Mouse (Mus musculus) liver, postnatal 0 days (tissue): ENCODE data around the gene Olfr91. TPM values are rescaled to one million over a fixed set of nuclear protein-coding genes. Genes with fewer than 3 reads are reported as not detected.

Source experiments
- ATAC-seq: fragments of 200-750 bp; cut with Nextera tagmentation; 2 replicates; pipeline ENCODE4 v1.8.0; 2017; ENCODE audit warnings: mild to moderate bottlenecking, moderate library complexity
- DNase-seq: peaks from one replicate; pipeline ENCODE4 v3.0.0-alpha.2; 2016
- H3K27ac ChIP-seq: fragments of 300-500 bp; sonication (generic); 2 replicates; pipeline ENCODE4 v1.5.1; 2014; ENCODE audit warnings: antibody characterized with exemption, moderate library complexity, mild to moderate bottlenecking, low read depth
- H3K27me3 ChIP-seq: fragments of 300-500 bp; sonication (generic); 2 replicates; pipeline ENCODE4 v1.6.1; 2014; ENCODE audit warnings: low read length, control low read depth, mixed read lengths; ENCODE audit not compliant: insufficient read depth
- H3K36me3 ChIP-seq: fragments of 300-500 bp; sonication (generic); replicated peaks from 2 replicates; pipeline ENCODE4 v1.6.1; 2014; ENCODE audit warnings: mild to moderate bottlenecking, control low read depth, low read length, moderate library complexity, mixed read lengths; ENCODE audit not compliant: insufficient read depth
- H3K4me1 ChIP-seq: fragments of 300-500 bp; sonication (generic); 2 replicates; pipeline ENCODE4 v1.6.1; 2014; ENCODE audit warnings: antibody characterized with exemption, mild to moderate bottlenecking, control low read depth; ENCODE audit not compliant: insufficient read depth
- H3K4me2 ChIP-seq: fragments of 300-500 bp; sonication (generic); 2 replicates; pipeline ENCODE4 v1.6.1; 2014; ENCODE audit warnings: low read depth, mild to moderate bottlenecking, low read length, moderate library complexity, mixed read lengths
- H3K4me3 ChIP-seq: fragments of 300-500 bp; sonication (generic); 2 replicates; pipeline ENCODE4 v1.5.1; 2014; ENCODE audit warnings: low read depth, low read length
- H3K9ac ChIP-seq: fragments of 300-500 bp; sonication (generic); replicated peaks from 2 replicates; pipeline ENCODE4 v1.6.1; 2014; ENCODE audit warnings: mild to moderate bottlenecking, moderate library complexity
- H3K9me3 ChIP-seq: fragments of 300-500 bp; sonication (generic); 2 replicates; pipeline ENCODE4 v1.6.1; 2016; ENCODE audit warnings: mild to moderate bottlenecking, control low read depth, low read length, mixed read lengths
- CTCF ChIP-seq: sonication (generic); IDR thresholded peaks from 2 replicates; pipeline ENCODE4 v1.5.1; 2016; ENCODE audit warnings: antibody characterized with exemption, low read depth
- EP300 ChIP-seq: IDR thresholded peaks from 2 replicates; pipeline ENCODE4 v1.6.1; 2016; ENCODE audit warnings: antibody characterized with exemption, low read depth, mild to moderate bottlenecking
- WGBS: fragments of 180-500 bp; shearing (Covaris S2); extraction: QIAGEN DNeasy Blood & Tissue Kit; methylation state at CpG from one replicate; pipeline ENCODE4 v1.1.7; 2014; ENCODE audit not compliant: insufficient replicate concordance; 5-methylcytosine and 5-hydroxymethylcytosine counted together
- polyA plus RNA-seq: library from polyadenylated mRNA; unstranded; fragments of >200 nt; fragmentation: Nextera tagmentation; extraction: Ambion mirVana; gene quantifications from 2 replicates; pipeline ENCODE4 v1.2.1, GENCODE M21; 2015

The Olfr91 gene
- polyA plus RNA-seq, 1 experiment from 2014 or later, result not detected

DNA sequence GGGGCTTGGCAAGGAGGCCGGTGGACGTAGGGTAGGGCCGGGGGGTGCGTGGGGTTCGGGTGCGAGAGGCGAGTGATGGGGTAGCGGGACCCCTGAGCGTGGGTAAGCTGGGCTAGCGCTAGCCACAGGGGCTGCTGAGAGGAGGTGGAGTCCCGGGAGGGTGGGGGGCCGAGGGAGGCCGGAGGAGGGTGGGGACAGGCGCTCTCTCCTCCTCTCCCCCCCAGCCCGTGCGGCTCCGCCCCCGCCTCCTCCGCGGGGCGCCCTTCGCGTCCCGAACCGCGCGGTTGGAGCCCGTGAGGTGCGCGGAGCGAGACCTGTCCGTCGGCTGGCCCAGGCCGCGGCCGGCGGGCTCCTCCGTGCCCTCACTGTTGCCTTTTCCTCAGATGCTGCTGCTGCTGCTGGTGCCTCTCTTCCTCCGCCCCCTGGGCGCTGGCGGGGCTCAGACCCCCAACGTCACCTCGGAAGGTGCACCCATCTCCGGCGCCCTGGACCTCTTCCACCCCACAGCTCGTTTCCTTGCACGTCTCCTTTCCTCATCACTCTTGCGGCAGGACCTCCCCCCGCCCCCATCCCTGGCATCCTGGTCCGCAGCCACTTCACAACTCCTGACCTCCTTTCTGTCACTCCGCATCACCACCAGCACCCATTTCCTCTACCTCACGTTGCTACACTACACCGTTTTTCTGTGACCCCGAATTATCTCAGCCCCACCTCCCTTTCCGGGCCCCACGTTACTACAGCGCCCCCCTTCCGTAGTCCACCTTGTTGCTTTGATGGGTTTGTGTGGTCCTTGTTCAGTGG, 51.6 kb downstream of the Olfr91 start:
- ATAC-seq, result peak; percentile 42; the same call in 1 of the 2 replicates
- no peak overlapping the region for H3K27ac ChIP-seq
- WGBS, result 2% methylated on average over 40 of the region's 58 CpGs

GRCm38 (mm10) chr17:37045611-37046311, 52.3 kb downstream of the Olfr91 start, which contains the start of gene Gabbr1:
Gene Gabbr1 (plus strand): TSS chr17:37045966.
- peak within 1 kb of the TSS; percentile 64 for H3K4me3 ChIP-seq
- H3K27me3 ChIP-seq, result peaks cover 53% of the 10 kb centered on the region
- peak within 1 kb of the TSS; percentile 55; the same call in 1 of the 2 replicates for H3K27ac ChIP-seq
- H3K36me3 ChIP-seq, result no peaks in the 10 kb centered on the region
- H3K9ac ChIP-seq, result peak within 1 kb of the TSS; percentile 67
- no peak for TF ChIP-seq CTCF
- no peak for TF ChIP-seq EP300
- 4% methylated on average over 37 of the region's 55 CpGs for WGBS
- H3K4me1 ChIP-seq, result peaks cover 13% of the 10 kb centered on the region
- peak; percentile 68 for DNase-seq
- peak within 1 kb of the TSS; percentile 90 for H3K4me2 ChIP-seq
- ATAC-seq, result peak; percentile 73
- H3K9me3 ChIP-seq, result no peaks in the 10 kb centered on the region

More for the DNA sequence above, 51.6 kb downstream of the Olfr91 start:
- Histone ChIP-seq H3K4me2 (peak overlapping the region; percentile 90), H3K9me3 (no peaks in the 10 kb centered on the region), H3K36me3 (no peaks in the 10 kb centered on the region), H3K4me3 (peak overlapping the region; percentile 64), H3K4me1 (peaks cover 13% of the 10 kb centered on the region), H3K27me3 (peaks cover 60% of the 10 kb centered on the region), H3K9ac (peak overlapping the region; percentile 67)
- TF ChIP-seq EP300 (no peak), CTCF (0 out of 2 replicates have a peak, but pooled peaks have one; percentile 14)
- peak; percentile 36 for DNase-seq

DNA sequence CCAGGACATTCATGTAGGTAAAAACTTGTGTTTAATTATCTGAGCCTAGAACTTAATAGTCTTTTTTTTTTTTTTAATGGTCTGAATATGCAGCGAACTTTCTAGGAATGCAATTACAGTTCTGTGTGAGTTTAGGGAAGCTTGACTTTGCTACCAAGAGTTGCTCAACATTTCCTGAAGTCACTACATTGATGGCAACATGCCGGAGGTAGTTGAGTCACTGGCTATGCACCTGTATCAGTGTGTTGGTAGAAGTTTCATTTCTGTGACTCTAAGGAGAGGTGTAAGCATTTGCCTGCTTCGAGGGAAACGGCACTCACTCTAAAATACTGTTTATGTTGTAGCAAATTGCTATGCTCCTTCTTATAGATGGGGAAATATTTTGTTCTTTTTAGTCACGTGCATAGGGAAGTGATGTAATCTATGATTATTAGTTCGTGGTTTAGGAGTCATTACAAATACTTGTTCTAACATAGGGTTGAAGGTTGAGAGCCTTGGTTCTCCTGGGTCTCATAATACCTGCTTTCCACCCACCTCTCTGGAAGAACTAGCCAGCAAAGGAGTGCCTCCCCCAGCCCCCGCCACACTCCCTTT, 53.3 kb downstream of the Olfr91 start:
- Histone ChIP-seq H3K4me2 (peak overlapping the region; percentile 90), H3K27me3 (peaks cover 43% of the 10 kb centered on the region), H3K4me1 (peaks cover 6% of the 10 kb centered on the region), H3K9ac (no peak overlapping the region), H3K4me3 (0 out of 2 replicates have a peak overlapping the region, but pooled peaks have one; percentile 9), H3K9me3 (no peaks in the 10 kb centered on the region), H3K36me3 (no peaks in the 10 kb centered on the region), H3K27ac (peak overlapping the region; percentile 55; the same call in 1 of the 2 replicates)
- ATAC-seq (peak; percentile 35), DNase-seq (no peak)
- TF ChIP-seq EP300 (no peak), CTCF (no peak)
- 38% methylated on average over 7 of the region's 7 CpGs for WGBS

Other genes starting within 250 kb of the Olfr91 start
- gene Trim15, start 231.1 kb downstream of the Olfr91 start, polyA plus RNA-seq, result 0.12 TPM in 1 of 2 replicates, not detected in the other
- gene Trim10, start 228.7 kb downstream of the Olfr91 start, polyA plus RNA-seq, result 85.7 and 86.7 TPM in 2 replicates
- not detected in 2 replicates for gene Trim40, start 208.2 kb downstream of the Olfr91 start, polyA plus RNA-seq
- not detected in 2 replicates for gene Trim31, start 200.2 kb downstream of the Olfr91 start, polyA plus RNA-seq
- 0.11 TPM in 1 of 2 replicates, not detected in the other for gene Rnf39, start 155.4 kb downstream of the Olfr91 start, polyA plus RNA-seq
- 39.9 and 41.7 TPM in 2 replicates for gene Ppp1r11, start 146.5 kb downstream of the Olfr91 start, polyA plus RNA-seq
- 19.3 and 23.7 TPM in 2 replicates for gene Znrd1, start 139.7 kb downstream of the Olfr91 start, polyA plus RNA-seq
- gene Znrd1as, start 139.7 kb downstream of the Olfr91 start, polyA plus RNA-seq, result 4.1 and 5.6 TPM in 2 replicates
- not detected in 2 replicates for gene 2410137M14Rik, start 117.0 kb downstream of the Olfr91 start, polyA plus RNA-seq
- 0.04 TPM in 1 of 2 replicates, not detected in the other for gene H2-M5, start 108.7 kb downstream of the Olfr91 start, polyA plus RNA-seq
- gene Zfp57, start 97.1 kb downstream of the Olfr91 start, polyA plus RNA-seq, result 1.4 and 2.3 TPM in 2 replicates
- not detected in 2 replicates for gene Mog, start 74.9 kb downstream of the Olfr91 start, polyA plus RNA-seq
- 0.41 and 0.46 TPM in 2 replicates for gene Gabbr1, start 52.3 kb downstream of the Olfr91 start, polyA plus RNA-seq
- not detected in 2 replicates for gene Olfr90, start 9.8 kb downstream of the Olfr91 start, polyA plus RNA-seq
- not detected in 2 replicates for gene Olfr92, start 21.8 kb upstream of the Olfr91 start, polyA plus RNA-seq
- gene Olfr93, start 63.2 kb upstream of the Olfr91 start, polyA plus RNA-seq, result not detected in 2 replicates
- gene Ubd, start 95.6 kb upstream of the Olfr91 start, polyA plus RNA-seq, result 2.2 and 3.4 TPM in 2 replicates
- gene Olfr94, start 102.7 kb upstream of the Olfr91 start, polyA plus RNA-seq, result not detected in 2 replicates
- gene Olfr95, start 114.8 kb upstream of the Olfr91 start, polyA plus RNA-seq, result not detected in 2 replicates
- gene Olfr96, start 121.9 kb upstream of the Olfr91 start, polyA plus RNA-seq, result not detected in 2 replicates
- gene Olfr97, start 139.1 kb upstream of the Olfr91 start, polyA plus RNA-seq, result not detected in 2 replicates
- gene Olfr98, start 165.5 kb upstream of the Olfr91 start, polyA plus RNA-seq, result not detected in 2 replicates
- 4.5 and 4.6 TPM in 2 replicates for gene H2-M3, start 171.9 kb upstream of the Olfr91 start, polyA plus RNA-seq
- gene Olfr99, start 185.2 kb upstream of the Olfr91 start, polyA plus RNA-seq, result not detected in 2 replicates
- gene Olfr101, start 206.0 kb upstream of the Olfr91 start, polyA plus RNA-seq, result not detected in 2 replicates
- not detected in 2 replicates for gene Olfr102, start 218.8 kb upstream of the Olfr91 start, polyA plus RNA-seq
- not detected in 2 replicates for gene Olfr103, start 241.4 kb upstream of the Olfr91 start, polyA plus RNA-seq